Mouse (Mus musculus) liver, embryonic 11.5 days (tissue): ENCODE data around the gene Gm17660. TPM values are rescaled to one million over a fixed set of nuclear protein-coding genes. Genes with fewer than 3 reads are reported as not detected.

Source experiments
- ATAC-seq: fragments of 200-750 bp; cut with Nextera tagmentation; replicated peaks from 2 replicates; pipeline ENCODE4 v1.8.0; 2017; ENCODE audit warnings: moderate number of reproducible peaks, mild to moderate bottlenecking, moderate TSS enrichment, moderate library complexity; ENCODE audit not compliant: low FRiP score
- DNase-seq: peaks from one replicate; pipeline ENCODE4 v3.0.0-alpha.2; 2017; ENCODE audit warnings: low spot score
- H3K27ac ChIP-seq: fragments of 300-500 bp; sonication (generic); 2 replicates; pipeline ENCODE4 v1.5.1; 2014; ENCODE audit warnings: mild to moderate bottlenecking, low read depth, low read length, control low read depth
- H3K27me3 ChIP-seq: fragments of 300-500 bp; sonication (generic); replicated peaks from 2 replicates; pipeline ENCODE4 v1.6.1; 2014; ENCODE audit warnings: low read length, mixed read lengths; ENCODE audit not compliant: control insufficient read depth, insufficient read depth
- H3K36me3 ChIP-seq: fragments of 300-500 bp; sonication (generic); 2 replicates; pipeline ENCODE4 v1.6.1; 2014; ENCODE audit warnings: mild to moderate bottlenecking, low read length, moderate library complexity, mixed read lengths; ENCODE audit not compliant: control insufficient read depth, insufficient read depth
- H3K4me1 ChIP-seq: fragments of 300-500 bp; sonication (generic); replicated peaks from 2 replicates; pipeline ENCODE4 v1.6.1; 2014; ENCODE audit warnings: low read length, mixed read lengths; ENCODE audit not compliant: control insufficient read depth, insufficient read depth
- H3K4me2 ChIP-seq: fragments of 300-500 bp; sonication (generic); 2 replicates; pipeline ENCODE4 v1.6.1; 2014; ENCODE audit warnings: mild to moderate bottlenecking, control low read depth, moderate library complexity
- H3K4me3 ChIP-seq: fragments of 300-500 bp; sonication (generic); 2 replicates; pipeline ENCODE4 v1.5.1; 2014; ENCODE audit warnings: low read depth, low read length, control low read depth
- H3K9ac ChIP-seq: fragments of 300-500 bp; sonication (generic); 2 replicates; pipeline ENCODE4 v1.6.1; 2014; ENCODE audit warnings: low read depth, low read length, control low read depth
- H3K9me3 ChIP-seq: fragments of 300-500 bp; sonication (generic); 2 replicates; pipeline ENCODE4 v1.6.1; 2016; ENCODE audit warnings: low read length, inconsistent platforms, mixed read lengths; ENCODE audit not compliant: control insufficient read depth
- WGBS: fragments of 180-500 bp; shearing (Covaris S2); extraction: QIAGEN DNeasy Blood & Tissue Kit; methylation state at CpG from one replicate; pipeline ENCODE4 v1.1.7; 2014; 5-methylcytosine and 5-hydroxymethylcytosine counted together
- polyA plus RNA-seq: library from polyadenylated mRNA; unstranded; fragments of >200 nt; fragmentation: Nextera tagmentation; extraction: Ambion mirVana; gene quantifications from 2 replicates; pipeline ENCODE4 v1.2.1, GENCODE M21; 2014

Gm17660 gene
- polyA plus RNA-seq, 1 experiment from 2014 or later: not detected

- WGBS: 32% methylated on average over 7 of the region's 8 CpGs
- Histone ChIP-seq H3K9ac (no peak overlapping the region), H3K27me3 (peaks cover 4% of the 10 kb centered on the region; the same call in 1 of the 2 replicates), H3K36me3 (no peaks in the 10 kb centered on the region), H3K4me2 (no peak overlapping the region), H3K27ac (no peak overlapping the region), H3K4me1 (0 out of 2 replicates have a peak, but pooled peaks cover 2% of the 10 kb centered on the region), H3K9me3 (no peaks in the 10 kb centered on the region), H3K4me3 (no peak overlapping the region)
- ATAC-seq (peak; percentile 84), DNase-seq (no peak)
These were observed 5.0 kb downstream of the Gm17660 start for GRCm38 (mm10) chr5:104072272-104072886.

- H3K9ac ChIP-seq: no peak overlapping the region
- H3K4me1 ChIP-seq: 0 out of 2 replicates have a peak, but pooled peaks cover 2% of the 10 kb centered on the region
- no peak overlapping the region for H3K4me2 ChIP-seq
- H3K4me3 ChIP-seq: no peak overlapping the region
- ATAC-seq (no peak), DNase-seq (no peak)
- WGBS: 63% methylated on average over 4 of the region's 4 CpGs
- no peaks in the 10 kb centered on the region for H3K36me3 ChIP-seq
- H3K27me3 ChIP-seq: 0 out of 2 replicates have a peak, but pooled peaks cover 4% of the 10 kb centered on the region
- no peak overlapping the region for H3K27ac ChIP-seq
- H3K9me3 ChIP-seq: no peaks in the 10 kb centered on the region
These were observed 6.4 kb downstream of the Gm17660 start for GRCm38 (mm10) chr5:104071048-104071447.

- peaks cover 6% of the 10 kb centered on the region; the same call in 1 of the 2 replicates for H3K36me3 ChIP-seq
- DNase-seq (no peak), ATAC-seq (no peak)
- 0 out of 2 replicates have a peak, but pooled peaks cover 2% of the 10 kb centered on the region for H3K4me1 ChIP-seq
- 86% methylated on average over 7 of the region's 7 CpGs for WGBS
- H3K9me3 ChIP-seq: no peaks in the 10 kb centered on the region
- H3K4me2 ChIP-seq: no peak overlapping the region
- no peak overlapping the region for H3K4me3 ChIP-seq
- no peak overlapping the region for H3K9ac ChIP-seq
- no peaks in the 10 kb centered on the region for H3K27me3 ChIP-seq
- H3K27ac ChIP-seq: no peak overlapping the region
These were observed 8.7 kb downstream of the Gm17660 start for GRCm38 (mm10) chr5:104068751-104069150.

- Histone ChIP-seq H3K9ac (0 out of 2 replicates have a peak overlapping the region, but pooled peaks have one; percentile 23), H3K4me3 (no peak overlapping the region), H3K27ac (peak overlapping the region; percentile 73)
These were observed 14.4 kb downstream of the Gm17660 start for GRCm38 (mm10) chr5:104062773-104063551.

GRCm38 (mm10) chr5:104061936-104062772, 15.3 kb downstream of the Gm17660 start:
- Histone ChIP-seq H3K4me2 (peak overlapping the region; percentile 8; the same call in 1 of the 2 replicates), H3K4me1 (peaks cover 5% of the 10 kb centered on the region; the same call in 1 of the 2 replicates), H3K27me3 (no peaks in the 10 kb centered on the region), H3K9me3 (no peaks in the 10 kb centered on the region), H3K36me3 (peaks cover 18% of the 10 kb centered on the region; the same call in 1 of the 2 replicates), H3K27ac (peak overlapping the region; percentile 73; the same call in 1 of the 2 replicates), H3K9ac (peak overlapping the region; percentile 48; the same call in 1 of the 2 replicates), H3K4me3 (no peak overlapping the region)
- no peak for DNase-seq
- peak; percentile 57 for ATAC-seq
- WGBS: 90% methylated on average over 13 of the region's 13 CpGs

More at GRCm38 (mm10) chr5:104062773-104063551, 14.4 kb downstream of the Gm17660 start:
- peak overlapping the region; percentile 42 for H3K4me2 ChIP-seq
- no peaks in the 10 kb centered on the region for H3K9me3 ChIP-seq
- 76% methylated on average over 11 of the region's 11 CpGs for WGBS
- peak; percentile 99 for ATAC-seq
- H3K36me3 ChIP-seq: peaks cover 18% of the 10 kb centered on the region; the same call in 1 of the 2 replicates
- H3K4me1 ChIP-seq: peaks cover 5% of the 10 kb centered on the region; the same call in 1 of the 2 replicates
- H3K27me3 ChIP-seq: no peaks in the 10 kb centered on the region
- no peak for DNase-seq

GRCm38 (mm10) chr5:104060429-104060828, 17.0 kb downstream of the Gm17660 start:
- DNase-seq (no peak), ATAC-seq (no peak)
- WGBS: 90% methylated on average over 5 of the region's 5 CpGs
- Histone ChIP-seq H3K27ac (no peak overlapping the region), H3K27me3 (no peaks in the 10 kb centered on the region), H3K9me3 (no peaks in the 10 kb centered on the region), H3K9ac (no peak overlapping the region), H3K4me3 (no peak overlapping the region), H3K36me3 (peaks cover 18% of the 10 kb centered on the region; the same call in 1 of the 2 replicates), H3K4me1 (peaks cover 15% of the 10 kb centered on the region), H3K4me2 (no peak overlapping the region)

DNA sequence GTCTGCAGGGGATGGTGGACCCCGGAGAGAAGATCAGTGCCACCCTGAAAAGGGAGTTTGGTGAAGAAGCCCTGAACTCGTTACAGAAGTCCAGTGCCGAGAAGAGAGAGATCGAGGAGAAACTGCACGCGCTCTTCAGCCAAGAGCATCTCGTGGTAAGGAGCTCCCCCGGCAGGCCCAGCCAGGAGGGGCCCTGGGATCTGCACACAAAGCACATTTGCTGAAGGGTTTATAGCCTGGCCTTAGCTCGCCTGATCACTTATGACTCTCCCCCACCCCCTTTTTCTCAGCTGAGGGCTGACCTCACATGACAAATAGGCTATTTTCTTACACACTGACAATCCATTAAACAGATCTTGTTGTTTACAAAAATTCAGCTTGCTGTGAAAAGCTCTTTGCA, 17.8 kb downstream of the Gm17660 start:
- Histone ChIP-seq H3K9me3 (no peaks in the 10 kb centered on the region), H3K27ac (no peak overlapping the region), H3K27me3 (no peaks in the 10 kb centered on the region), H3K9ac (no peak overlapping the region), H3K4me3 (no peak overlapping the region), H3K4me1 (peaks cover 20% of the 10 kb centered on the region), H3K36me3 (peaks cover 14% of the 10 kb centered on the region; the same call in 1 of the 2 replicates), H3K4me2 (no peak overlapping the region)
- 82% methylated on average over 9 of the region's 9 CpGs for WGBS
- DNase-seq (no peak), ATAC-seq (no peak)

DNA sequence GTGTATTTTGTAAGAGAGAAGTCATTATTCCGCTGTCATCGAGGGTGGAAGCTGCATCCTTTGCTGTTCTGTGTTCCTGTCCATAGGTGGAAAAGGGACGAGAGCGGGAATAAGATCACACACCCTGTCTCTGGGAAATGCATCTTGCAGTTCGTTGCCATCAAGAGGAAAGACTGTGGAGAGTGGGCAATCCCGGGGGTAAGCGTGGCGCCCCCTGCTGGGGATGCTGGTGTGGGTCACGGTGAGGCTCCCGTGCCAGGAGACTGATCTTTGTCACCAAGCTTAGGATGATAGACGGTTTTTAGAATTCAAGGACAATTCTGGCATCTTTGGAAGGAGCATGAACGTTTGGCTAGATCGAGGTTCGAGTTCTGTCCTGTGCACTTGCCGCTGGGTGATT, 19.4 kb downstream of the Gm17660 start:
- no peak overlapping the region for H3K4me2 ChIP-seq

More for the DNA sequence above, 19.4 kb downstream of the Gm17660 start:
- no peaks in the 10 kb centered on the region for H3K9me3 ChIP-seq
- DNase-seq (no peak), ATAC-seq (no peak)
- H3K9ac ChIP-seq: no peak overlapping the region
- H3K4me3 ChIP-seq: no peak overlapping the region
- H3K36me3 ChIP-seq: peaks cover 12% of the 10 kb centered on the region; the same call in 1 of the 2 replicates
- no peaks in the 10 kb centered on the region for H3K27me3 ChIP-seq
- 61% methylated on average over 15 of the region's 15 CpGs for WGBS
- H3K4me1 ChIP-seq: peaks cover 20% of the 10 kb centered on the region
- H3K27ac ChIP-seq: no peak overlapping the region
